Mouse (Mus musculus): ENCODE measurements around the gene Mllt3.

- TF ChIP-seq CTCF (IDR thresholded peaks at IDR 0.05; ENCODE audit: borderline replicate concordance, extremely low read depth, insufficient read depth, insufficient read length) (no peak), POLR2A (IDR thresholded peaks at IDR 0.05; ENCODE audit: borderline replicate concordance, extremely low read depth, insufficient read depth, insufficient read length, poor library complexity, severe bottlenecking) (no peak)
Observed at GRCm38 (mm10) chr4:87745016-87745645, 288.0 kb downstream of the Mllt3 start.
